Mouse (Mus musculus): Measurements from ENCODE around the gene Parp1.
A peak's percentile ranks its signal among the peaks of the same experiment; 100 is the strongest.
"Not testable (repeated sequence)": the region's sequence is repeated elsewhere in the genome, so short reads cannot be mapped to it uniquely, and the experiment has no call there.

Gene Parp1

DNA sequence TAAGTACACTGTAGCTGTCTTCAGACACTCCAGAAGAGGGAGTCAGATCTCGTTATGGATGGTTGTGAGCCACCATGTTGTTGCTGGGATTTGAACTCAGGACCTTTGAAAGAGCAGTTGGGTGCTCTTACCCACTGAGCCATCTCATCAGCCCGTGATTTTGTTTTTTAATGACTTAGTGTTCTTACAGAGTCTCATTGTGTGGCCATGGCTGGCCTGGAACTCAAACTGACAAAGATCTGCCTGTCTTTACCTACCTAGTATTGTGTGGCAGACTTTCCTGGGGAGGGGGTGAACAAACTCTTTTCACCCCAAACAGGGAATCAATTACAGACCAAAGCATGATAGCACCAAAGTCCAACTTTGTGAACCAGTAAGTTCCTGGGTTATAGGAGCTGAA, 69.1 kb downstream of the Parp1 start:
- not testable (repeated sequence) for DNase-seq (ENCODE audit: low read depth)

DNA sequence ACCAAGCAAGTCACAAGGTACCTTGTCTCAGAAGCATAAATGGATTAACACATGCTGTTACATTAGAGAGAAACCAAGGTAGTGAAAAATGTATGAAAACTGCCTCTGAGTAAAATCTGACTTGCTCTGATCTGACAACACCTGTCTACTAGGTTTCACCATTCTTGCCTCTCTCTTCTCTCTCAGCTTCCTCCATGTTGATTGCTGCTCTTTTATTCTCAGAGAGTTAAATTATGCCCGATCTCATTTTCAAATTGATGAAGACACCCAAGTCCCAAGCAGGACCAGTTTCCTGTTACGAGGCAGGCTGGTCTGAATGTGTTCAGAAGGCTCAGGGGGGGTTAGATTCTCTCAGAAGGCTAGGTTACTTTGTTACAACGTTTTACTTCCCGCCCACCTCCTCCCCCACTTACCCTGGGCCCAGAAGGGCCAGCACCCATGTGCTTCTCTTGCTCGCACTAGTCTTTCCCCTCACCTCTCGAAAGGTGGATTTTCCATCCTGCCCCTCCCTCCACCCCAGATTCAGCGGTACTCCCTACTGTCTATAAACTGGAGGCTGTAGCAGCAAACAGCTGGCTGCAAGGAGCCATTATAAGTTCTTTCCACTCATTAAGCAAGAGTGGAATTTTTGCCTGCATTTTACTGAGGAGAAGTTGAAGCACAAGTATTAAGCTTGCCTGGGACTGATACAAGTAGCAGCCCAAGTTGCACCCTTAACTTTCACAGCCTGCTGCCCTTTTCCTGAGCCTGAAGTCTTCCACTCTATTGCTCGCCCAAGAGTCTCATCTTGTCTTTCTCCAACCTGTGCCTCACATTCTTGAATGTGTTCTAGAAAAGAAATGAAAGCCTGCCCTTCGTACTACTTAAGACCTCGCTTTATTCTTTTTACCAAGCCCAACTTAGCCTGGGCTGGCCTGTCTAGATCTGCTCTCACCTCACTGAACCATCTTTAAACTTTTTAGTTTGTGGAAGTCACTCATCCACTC, 71.0 kb downstream of the Parp1 start:
- DNase-seq (ENCODE audit: low read depth): no peak

DNA sequence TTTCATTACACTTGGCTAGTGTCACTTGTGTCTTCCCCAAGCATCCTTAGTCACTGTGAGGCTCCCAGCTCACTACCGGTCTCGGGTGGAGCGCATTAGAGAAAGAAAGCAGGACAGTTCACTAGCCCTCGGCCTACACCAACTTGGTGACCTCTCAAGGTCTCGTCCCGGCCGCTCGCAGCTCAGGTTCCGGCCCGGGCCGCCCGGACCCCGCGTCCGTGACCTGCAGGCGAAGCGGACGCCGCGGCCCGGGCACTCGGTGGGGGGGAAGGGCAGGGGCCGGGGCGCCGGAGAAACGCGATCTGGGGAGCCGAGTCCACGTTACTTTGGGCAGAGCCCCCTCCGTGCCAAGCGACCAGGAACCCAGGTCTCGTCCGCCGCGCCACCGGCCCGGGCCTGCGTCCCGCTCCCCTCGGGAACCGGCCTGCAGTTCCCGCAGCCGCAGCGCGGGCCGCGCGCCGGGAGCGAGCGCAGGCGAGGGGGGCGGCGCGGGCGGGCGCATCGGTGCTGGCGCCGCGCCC, 71.9 kb downstream of the Parp1 start:
- peak; percentile 51 for DNase-seq (ENCODE audit: low read depth)

DNA sequence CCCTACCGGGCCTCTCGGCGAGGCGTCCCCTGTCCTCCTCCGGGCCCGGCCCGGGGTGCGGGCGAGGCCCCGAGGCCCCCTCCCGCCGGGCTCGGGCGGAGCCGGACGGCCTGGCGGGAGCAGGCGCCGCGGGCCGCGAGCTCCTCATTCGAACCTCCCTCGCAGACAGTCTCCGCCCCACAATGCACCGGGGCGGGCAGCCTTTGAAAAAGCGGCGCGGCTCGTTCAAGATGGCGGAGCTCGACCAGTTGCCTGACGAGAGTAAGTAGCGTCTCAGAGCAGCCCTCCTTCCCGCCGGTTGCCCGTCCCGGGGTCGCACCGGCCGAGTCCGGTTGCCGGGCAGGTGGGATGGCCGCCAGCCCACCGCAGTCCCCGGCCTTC, 72.4 kb downstream of the Parp1 start, which contains the start of gene Lin9:
Gene Lin9 (plus strand): TSS at position 14 of the 381 bp plus-strand sequence.
- DNase-seq (ENCODE audit: low read depth): peak; percentile 96

DNA sequence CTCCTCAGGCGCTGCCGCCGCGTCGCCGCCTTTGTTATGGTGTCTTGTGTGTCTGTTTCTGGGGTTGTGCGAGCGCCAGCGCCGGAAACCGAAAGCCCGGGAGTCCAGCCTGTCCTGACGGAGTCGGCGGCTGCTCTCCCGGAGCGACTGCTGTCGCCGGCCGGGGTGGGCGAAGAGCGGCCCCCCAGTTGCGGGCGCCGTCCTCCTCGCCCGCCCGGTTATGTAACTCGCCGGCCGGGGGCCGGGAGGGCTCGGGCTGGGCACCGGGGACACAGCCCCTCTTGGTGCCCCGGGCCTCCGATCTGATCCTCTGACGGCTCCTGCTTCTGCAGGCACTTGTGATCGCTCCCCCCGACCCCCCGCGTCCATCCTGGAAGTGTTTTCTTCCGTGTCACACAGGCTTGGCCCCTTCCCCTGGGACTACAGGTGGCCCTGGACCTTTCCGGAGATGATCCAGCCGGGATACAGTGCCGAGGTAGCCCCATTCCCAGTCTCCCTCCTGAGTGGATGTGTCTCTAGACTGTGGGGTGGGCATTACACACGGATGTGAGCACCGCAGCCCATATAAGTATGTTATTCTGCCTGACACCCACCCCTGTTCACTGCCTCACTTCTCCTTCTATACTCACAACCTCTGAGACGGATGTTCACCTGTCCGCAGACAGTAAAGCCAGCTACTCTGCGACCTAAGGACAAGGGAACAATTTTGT, 72.9 kb downstream of the Parp1 start:
- peak; percentile 10 for DNase-seq (ENCODE audit: low read depth)

DNA sequence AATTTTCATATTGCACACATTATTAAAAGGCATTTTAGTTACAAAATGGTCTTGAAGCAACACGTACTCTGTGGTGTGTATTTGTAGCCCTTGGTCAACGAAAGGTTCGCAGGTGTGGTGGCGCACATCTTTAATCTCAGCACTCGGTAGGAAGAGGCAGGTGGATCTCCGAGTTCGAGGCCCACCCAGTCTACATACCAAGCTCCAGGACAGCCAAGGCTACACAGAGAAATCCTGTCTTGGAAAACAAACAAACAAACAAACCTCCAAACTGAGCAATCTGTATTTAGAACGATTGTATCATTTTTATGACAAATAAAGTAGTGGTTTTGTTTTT, 73.5 kb downstream of the Parp1 start:
- no peak for DNase-seq (ENCODE audit: low read depth)

All from NIH3T3 (cell line).